Mouse (Mus musculus) skeletal muscle tissue, adult 2 months (tissue): ENCODE data around the gene Aspscr1.
"Not testable (repeated sequence)": the region's sequence is repeated elsewhere in the genome, so short reads cannot be mapped to it uniquely, and the experiment has no call there.

Experiments
- DNase-seq: peaks from one replicate; pipeline ENCODE4 v3.0.0-alpha.2; 2012; ENCODE audit warnings: low read depth, low spot score

The Aspscr1 gene

GRCm38 (mm10) chr11:120641869-120642268, 30.9 kb upstream of the Aspscr1 start:
- no peak for DNase-seq

GRCm38 (mm10) chr11:120642939-120643600, 29.7 kb upstream of the Aspscr1 start:
- DNase-seq = no peak

- peak; percentile 90 for DNase-seq
Observed at GRCm38 (mm10) chr11:120643601-120643987, 29.2 kb upstream of the Aspscr1 start, which contains the start of gene Pycr1. TSS of gene Pycr1 (minus strand) at chr11:120643769.

- no peak for DNase-seq
Observed at GRCm38 (mm10) chr11:120647047-120647830, 25.5 kb upstream of the Aspscr1 start.

GRCm38 (mm10) chr11:120648001-120648476, 24.7 kb upstream of the Aspscr1 start, which contains the start of gene Myadml2:
TSS of gene Myadml2 (minus strand) at chr11:120648158.
- DNase-seq = peak; percentile 79

- no peak for DNase-seq
Observed at GRCm38 (mm10) chr11:120651872-120652271, 20.9 kb upstream of the Aspscr1 start.

GRCm38 (mm10) chr11:120654741-120655140, 18.0 kb upstream of the Aspscr1 start:
- DNase-seq = no peak

- DNase-seq = no peak
Observed at GRCm38 (mm10) chr11:120657301-120657700, 15.5 kb upstream of the Aspscr1 start.

GRCm38 (mm10) chr11:120658876-120659410, 13.8 kb upstream of the Aspscr1 start:
- DNase-seq = peak; percentile 52

- no peak for DNase-seq
Observed at GRCm38 (mm10) chr11:120659509-120660300, 13.1 kb upstream of the Aspscr1 start.

- DNase-seq = no peak
Observed at GRCm38 (mm10) chr11:120660301-120661075, 12.3 kb upstream of the Aspscr1 start.

- no peak for DNase-seq
Observed at GRCm38 (mm10) chr11:120661076-120661460, 11.7 kb upstream of the Aspscr1 start, which contains the start of gene Notum. TSS of gene Notum (minus strand) at chr11:120661175.

GRCm38 (mm10) chr11:120662759-120663158, 10.0 kb upstream of the Aspscr1 start:
- no peak for DNase-seq

GRCm38 (mm10) chr11:120663714-120664113, 9.1 kb upstream of the Aspscr1 start:
- DNase-seq = no peak

GRCm38 (mm10) chr11:120665406-120665805, 7.4 kb upstream of the Aspscr1 start:
- DNase-seq = peak; percentile 47

GRCm38 (mm10) chr11:120666617-120667016, 6.2 kb upstream of the Aspscr1 start:
- DNase-seq = no peak

- no peak for DNase-seq
Observed at GRCm38 (mm10) chr11:120673594-120674122, 885 bp downstream of the Aspscr1 start.

GRCm38 (mm10) chr11:120675875-120676274, 3.1 kb downstream of the Aspscr1 start:
- not testable (repeated sequence) for DNase-seq

- no peak for DNase-seq
Observed at GRCm38 (mm10) chr11:120676951-120677350, 4.2 kb downstream of the Aspscr1 start.

GRCm38 (mm10) chr11:120679909-120680308, 7.1 kb downstream of the Aspscr1 start:
- no peak for DNase-seq
